Mouse (Mus musculus) cerebellum, postnatal 14 days (tissue): ENCODE measurements around the gene Prickle1.

Experiments used
- DNase-seq, 2 experiments: peaks; one replicate each; pipeline ENCODE4 v3.0.0; 2021; ENCODE audit warnings: mixed read lengths in 2 of 2

The Prickle1 gene

GRCm38 (mm10) chr15:93594296-93594887 is 1.3 kb downstream of the Prickle1 start:
- DNase-seq = no peak

- no peak for DNase-seq
Observed at GRCm38 (mm10) chr15:93592596-93592995, 3.1 kb downstream of the Prickle1 start.

- peak; percentile 37 to 48 for DNase-seq
Observed at GRCm38 (mm10) chr15:93591831-93592321, 3.8 kb downstream of the Prickle1 start.

- DNase-seq = no peak
Observed at GRCm38 (mm10) chr15:93591371-93591770, 4.3 kb downstream of the Prickle1 start.

- DNase-seq = no peak
Observed at GRCm38 (mm10) chr15:93588401-93588800, 7.3 kb downstream of the Prickle1 start.

- DNase-seq = no peak
Observed at GRCm38 (mm10) chr15:93587660-93588059, 8.0 kb downstream of the Prickle1 start.

GRCm38 (mm10) chr15:93583051-93583450 is 12.6 kb downstream of the Prickle1 start:
- no peak for DNase-seq

GRCm38 (mm10) chr15:93581736-93582135 is 14.0 kb downstream of the Prickle1 start:
- DNase-seq = no peak

- peak; percentile 27 to 39 for DNase-seq
Observed at GRCm38 (mm10) chr15:93579899-93580298, 15.8 kb downstream of the Prickle1 start.

GRCm38 (mm10) chr15:93579100-93579499 is 16.6 kb downstream of the Prickle1 start:
- DNase-seq = no peak

GRCm38 (mm10) chr15:93576361-93576760 is 19.3 kb downstream of the Prickle1 start:
- no peak for DNase-seq

- peak; percentile 92 for DNase-seq
Observed at GRCm38 (mm10) chr15:93575884-93576283, 19.8 kb downstream of the Prickle1 start.

- DNase-seq = no peak
Observed at GRCm38 (mm10) chr15:93572889-93573288, 22.8 kb downstream of the Prickle1 start.

GRCm38 (mm10) chr15:93570881-93571495 is 24.7 kb downstream of the Prickle1 start:
- DNase-seq = no peak

- DNase-seq = no peak
Observed at GRCm38 (mm10) chr15:93568911-93569310, 26.8 kb downstream of the Prickle1 start.

GRCm38 (mm10) chr15:93567546-93568307 is 28.0 kb downstream of the Prickle1 start:
- DNase-seq = peak; percentile 55 to 57

GRCm38 (mm10) chr15:93563491-93563890 is 32.2 kb downstream of the Prickle1 start:
- no peak for DNase-seq

GRCm38 (mm10) chr15:93561540-93561939 is 34.2 kb downstream of the Prickle1 start:
- no peak for DNase-seq

- DNase-seq = peak; percentile 81 to 86
Observed at GRCm38 (mm10) chr15:93558421-93558820, 37.3 kb downstream of the Prickle1 start.

GRCm38 (mm10) chr15:93555719-93556118 is 40.0 kb downstream of the Prickle1 start:
- no peak for DNase-seq

- DNase-seq = no peak
Observed at GRCm38 (mm10) chr15:93554203-93554851, 41.4 kb downstream of the Prickle1 start.

GRCm38 (mm10) chr15:93552169-93552568 is 43.5 kb downstream of the Prickle1 start:
- no peak for DNase-seq

- DNase-seq = no peak
Observed at GRCm38 (mm10) chr15:93548297-93548696, 47.4 kb downstream of the Prickle1 start.
